Mouse (Mus musculus): Measurements from ENCODE around the gene Cxcl9.

The Cxcl9 gene

GRCm38 (mm10) chr5:92277437-92278394, 50.2 kb downstream of the Cxcl9 start, which contains the start of gene Naaa:
Gene Naaa (minus strand): TSS chr5:92278170.
- peak; percentile 86 to 91 for DNase-seq
